Mouse (Mus musculus) kidney, embryonic 16.5 days (tissue): ENCODE measurements around the gene Psen2. TPM values are rescaled to one million over a fixed set of nuclear protein-coding genes. Genes with fewer than 3 reads are reported as not detected.

Experiments used
- ATAC-seq: fragments of 200-750 bp; cut with Nextera tagmentation; 2 replicates; pipeline ENCODE4 v1.8.0; 2017; ENCODE audit warnings: moderate TSS enrichment; ENCODE audit not compliant: low FRiP score, low TSS enrichment
- H3K27ac ChIP-seq: fragments of 300-500 bp; sonication (generic); 2 replicates; pipeline ENCODE4 v1.5.1; 2014; ENCODE audit warnings: low read length
- H3K27me3 ChIP-seq: fragments of 300-500 bp; sonication (generic); 2 replicates; pipeline ENCODE4 v1.6.1; 2014; ENCODE audit warnings: low read length, control low read depth, mixed read lengths; ENCODE audit not compliant: insufficient read depth
- H3K36me3 ChIP-seq: fragments of 300-500 bp; sonication (generic); 2 replicates; pipeline ENCODE4 v1.6.1; 2014; ENCODE audit warnings: low read length, control low read depth, mixed read lengths; ENCODE audit not compliant: insufficient read depth
- H3K4me1 ChIP-seq: fragments of 300-500 bp; sonication (generic); 2 replicates; pipeline ENCODE4 v1.6.1; 2014; ENCODE audit warnings: low read length, control low read depth, mixed read lengths; ENCODE audit not compliant: insufficient read depth
- H3K4me2 ChIP-seq: fragments of 300-500 bp; sonication (generic); replicated peaks from 2 replicates; pipeline ENCODE4 v1.6.1; 2014; ENCODE audit warnings: low read depth, low read length
- H3K4me3 ChIP-seq: fragments of 300-500 bp; sonication (generic); 2 replicates; pipeline ENCODE4 v1.5.1; 2014; ENCODE audit warnings: mild to moderate bottlenecking, low read length
- H3K9ac ChIP-seq: fragments of 300-500 bp; sonication (generic); replicated peaks from 2 replicates; pipeline ENCODE4 v1.6.1; 2014; ENCODE audit warnings: low read length
- H3K9me3 ChIP-seq: fragments of 300-500 bp; sonication (generic); 2 replicates; pipeline ENCODE4 v1.6.1; 2016; ENCODE audit warnings: low read length, control low read depth
- WGBS: fragments of 180-500 bp; shearing (Covaris S2); extraction: QIAGEN DNeasy Blood & Tissue Kit; methylation state at CpG from one replicate; pipeline ENCODE4 v1.1.7; 2014; 5-methylcytosine and 5-hydroxymethylcytosine counted together
- polyA plus RNA-seq: library from polyadenylated mRNA; unstranded; fragments of >200 nt; fragmentation: Nextera tagmentation; extraction: Ambion mirVana; gene quantifications from 2 replicates; pipeline ENCODE4 v1.2.1, GENCODE M21; 2015

Gene Psen2
- polyA plus RNA-seq, 1 experiment from 2014 or later: 24.5 TPM

DNA sequence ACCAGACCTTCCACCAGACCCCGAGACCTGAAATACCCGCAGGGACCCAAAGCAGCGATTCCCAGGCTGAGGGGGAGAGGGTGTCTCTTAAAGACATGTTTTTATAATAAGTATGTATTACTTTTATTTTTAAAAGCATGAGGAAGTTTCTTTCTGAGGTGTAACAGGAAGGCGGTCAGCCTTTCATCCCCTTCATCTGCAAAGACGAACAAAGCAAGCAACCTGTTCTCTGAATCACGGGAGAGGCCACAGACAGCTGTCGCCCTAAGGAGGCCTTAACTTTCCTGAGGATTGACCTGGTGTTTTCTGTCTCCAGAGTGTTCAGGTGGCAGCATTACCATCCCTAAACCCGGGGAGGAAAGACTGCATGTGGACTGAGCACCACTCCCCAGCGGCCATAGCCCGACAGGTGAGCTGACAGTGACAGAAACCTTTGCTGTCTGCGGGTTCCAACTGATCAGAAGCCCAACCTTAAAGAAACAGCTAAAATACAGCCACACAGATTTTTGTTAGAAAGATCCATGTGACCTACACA is 10.5 kb downstream of the Psen2 start:
- Histone ChIP-seq H3K4me1 (peaks cover 28% of the 10 kb centered on the region), H3K9me3 (no peaks in the 10 kb centered on the region), H3K9ac (no peak overlapping the region), H3K4me3 (no peak overlapping the region), H3K27ac (no peak overlapping the region), H3K36me3 (no peaks in the 10 kb centered on the region; the same call in 1 of the 2 replicates), H3K27me3 (no peaks in the 10 kb centered on the region), H3K4me2 (no peak overlapping the region)
- 86% methylated on average over 11 of the region's 11 CpGs for WGBS
- no peak for ATAC-seq

DNA sequence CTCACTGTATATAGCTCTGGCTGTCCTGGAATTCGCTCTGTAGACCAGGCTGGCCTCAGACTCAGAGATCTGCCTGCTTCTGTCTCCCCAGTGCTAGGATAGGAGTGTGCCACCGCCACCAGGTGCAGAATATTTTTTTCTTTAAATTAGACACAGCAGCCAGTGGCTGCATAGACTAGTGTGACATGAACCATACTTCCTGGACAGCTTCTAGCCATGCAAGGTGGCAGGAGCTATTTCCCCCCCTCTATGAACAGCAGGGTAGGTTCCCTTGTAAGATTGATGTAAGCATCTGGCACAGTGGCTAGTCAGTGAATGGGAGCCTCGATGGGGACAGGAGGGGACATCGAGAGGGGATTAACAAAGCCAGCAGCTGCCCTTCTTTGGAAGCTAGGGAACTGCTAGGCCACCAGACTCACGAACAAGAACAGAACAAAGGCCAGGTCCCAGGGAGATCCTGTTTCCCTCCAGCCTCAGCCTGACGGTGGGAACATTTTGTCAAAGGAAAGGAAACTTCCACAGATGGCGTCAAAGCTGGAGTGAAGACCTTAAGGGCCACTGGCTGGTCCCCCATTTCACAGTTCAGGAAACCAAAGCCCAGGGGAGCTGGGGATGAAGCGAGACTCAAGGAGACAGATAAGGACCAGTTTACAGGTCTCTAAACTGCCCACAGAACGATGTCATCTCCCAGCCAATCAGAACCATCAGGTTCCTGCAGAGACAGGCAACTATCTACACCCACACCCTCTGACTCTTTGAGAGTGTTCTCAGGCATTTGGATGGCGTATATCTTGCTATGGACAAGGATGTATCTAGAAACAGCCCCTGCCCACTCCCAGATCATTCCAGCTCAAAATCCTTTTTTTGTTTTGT is 11.8 kb downstream of the Psen2 start:
- no peaks in the 10 kb centered on the region for H3K27me3 ChIP-seq
- no peak overlapping the region for H3K4me2 ChIP-seq
- 67% methylated on average over 10 of the region's 10 CpGs for WGBS
- H3K27ac ChIP-seq: no peak overlapping the region
- H3K4me1 ChIP-seq: peaks cover 24% of the 10 kb centered on the region
- H3K9me3 ChIP-seq: no peaks in the 10 kb centered on the region
- no peaks in the 10 kb centered on the region; the same call in 1 of the 2 replicates for H3K36me3 ChIP-seq
- no peak overlapping the region for H3K4me3 ChIP-seq
- no peak overlapping the region for H3K9ac ChIP-seq
- no peak for ATAC-seq

DNA sequence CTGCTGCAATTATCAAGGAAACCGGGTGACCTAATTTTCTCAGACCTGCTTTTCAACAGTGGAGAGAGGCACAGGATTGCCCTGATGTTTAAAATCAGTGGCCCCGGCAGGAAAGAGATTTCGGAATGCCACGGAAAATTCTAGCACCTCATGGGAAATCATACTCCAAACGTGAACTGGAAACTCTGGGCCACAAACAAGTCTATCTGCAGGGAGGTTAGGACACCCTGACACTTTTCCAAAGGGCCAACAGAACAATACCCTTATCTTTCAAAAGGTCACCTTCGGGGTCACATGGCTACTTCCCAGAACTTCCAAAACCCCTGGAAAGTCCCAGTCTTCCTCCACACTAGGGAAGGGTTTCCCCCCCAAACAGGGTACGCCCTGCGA is 12.8 kb downstream of the Psen2 start:
- no peak for ATAC-seq
- no peaks in the 10 kb centered on the region for H3K27me3 ChIP-seq
- no peaks in the 10 kb centered on the region; the same call in 1 of the 2 replicates for H3K36me3 ChIP-seq
- no peaks in the 10 kb centered on the region for H3K9me3 ChIP-seq
- no peak overlapping the region for H3K4me3 ChIP-seq
- H3K27ac ChIP-seq: no peak overlapping the region
- H3K4me1 ChIP-seq: peaks cover 21% of the 10 kb centered on the region
- WGBS: 67% methylated on average over 8 of the region's 8 CpGs
- peak overlapping the region; percentile 24; the same call in 1 of the 2 replicates for H3K4me2 ChIP-seq
- H3K9ac ChIP-seq: no peak overlapping the region

DNA sequence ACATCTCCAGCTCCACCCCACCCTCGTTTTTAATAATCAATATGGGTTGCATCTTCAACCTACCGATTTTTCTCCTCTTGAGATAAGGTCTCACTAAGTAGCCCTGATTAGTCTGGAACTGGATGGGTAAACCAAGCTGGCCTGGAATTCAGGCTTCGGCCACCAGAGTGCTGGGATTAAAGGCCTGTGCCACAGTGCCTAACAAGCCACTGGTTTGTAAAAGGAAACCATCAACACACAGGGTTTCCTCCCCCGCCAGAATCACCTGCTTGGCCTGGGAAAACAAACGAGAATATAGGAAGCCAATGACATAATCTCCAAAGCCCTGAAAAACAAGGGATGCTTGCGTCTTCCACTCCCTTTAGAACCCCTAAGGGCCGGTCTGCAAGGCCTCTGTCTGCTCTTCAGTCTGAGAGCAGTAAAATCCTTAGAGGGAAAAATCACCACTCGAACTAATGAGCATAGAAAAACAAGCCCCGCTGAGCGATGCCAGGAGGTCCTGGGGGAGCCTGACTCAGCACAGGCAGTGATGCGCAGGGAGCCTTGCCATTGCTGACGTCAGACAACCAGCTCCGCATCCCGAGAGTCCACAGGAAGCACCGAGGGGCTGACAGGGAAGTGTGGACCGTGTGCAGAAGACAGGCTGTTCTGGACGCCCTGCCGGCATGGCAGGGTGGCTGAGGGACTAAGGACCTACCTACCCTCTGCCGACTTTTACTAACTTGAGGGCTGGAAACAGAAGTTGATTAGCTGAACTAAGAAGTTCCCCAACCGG is 13.4 kb downstream of the Psen2 start:
- Histone ChIP-seq H3K4me2 (peak overlapping the region; percentile 24), H3K9ac (no peak overlapping the region; the same call in 1 of the 2 replicates), H3K36me3 (no peaks in the 10 kb centered on the region; the same call in 1 of the 2 replicates), H3K9me3 (no peaks in the 10 kb centered on the region), H3K27me3 (no peaks in the 10 kb centered on the region), H3K27ac (0 out of 2 replicates have a peak overlapping the region, but pooled peaks have one; percentile 2), H3K4me3 (no peak overlapping the region), H3K4me1 (peaks cover 15% of the 10 kb centered on the region)
- WGBS: 13% methylated on average over 20 of the region's 20 CpGs
- ATAC-seq: peak; percentile 84

DNA sequence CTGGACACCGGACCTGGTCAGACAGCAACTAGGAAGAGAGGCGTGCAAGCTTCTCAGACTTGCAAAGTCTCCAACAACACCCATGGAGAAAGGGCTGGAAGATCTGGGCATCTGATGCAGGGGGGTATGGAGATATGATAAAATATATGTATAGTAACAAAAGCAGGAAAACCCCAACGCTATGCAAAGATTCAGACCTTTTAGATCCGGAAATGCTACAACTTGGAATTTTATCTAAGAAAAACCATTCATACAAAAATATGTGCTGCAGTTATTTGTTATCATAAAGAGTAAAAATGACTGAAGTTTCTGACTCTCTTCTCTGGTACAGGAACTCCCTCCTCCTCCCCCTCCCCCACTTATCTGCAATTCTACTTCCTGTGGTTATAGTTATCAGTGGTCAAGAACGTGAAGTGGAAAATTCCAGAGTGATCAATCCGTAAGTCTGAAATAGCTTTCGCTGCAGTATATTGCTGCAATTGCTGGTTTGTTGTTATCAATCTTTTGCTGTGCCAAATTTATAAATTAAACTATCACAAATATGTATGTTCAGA is 14.6 kb downstream of the Psen2 start:
- Histone ChIP-seq H3K9me3 (no peaks in the 10 kb centered on the region), H3K36me3 (no peaks in the 10 kb centered on the region; the same call in 1 of the 2 replicates), H3K9ac (no peak overlapping the region), H3K27me3 (no peaks in the 10 kb centered on the region), H3K4me2 (no peak overlapping the region), H3K27ac (no peak overlapping the region), H3K4me3 (no peak overlapping the region), H3K4me1 (peaks cover 11% of the 10 kb centered on the region)
- no peak for ATAC-seq
- 80% methylated on average over 7 of the region's 7 CpGs for whole genome bisulfite sequencing

DNA sequence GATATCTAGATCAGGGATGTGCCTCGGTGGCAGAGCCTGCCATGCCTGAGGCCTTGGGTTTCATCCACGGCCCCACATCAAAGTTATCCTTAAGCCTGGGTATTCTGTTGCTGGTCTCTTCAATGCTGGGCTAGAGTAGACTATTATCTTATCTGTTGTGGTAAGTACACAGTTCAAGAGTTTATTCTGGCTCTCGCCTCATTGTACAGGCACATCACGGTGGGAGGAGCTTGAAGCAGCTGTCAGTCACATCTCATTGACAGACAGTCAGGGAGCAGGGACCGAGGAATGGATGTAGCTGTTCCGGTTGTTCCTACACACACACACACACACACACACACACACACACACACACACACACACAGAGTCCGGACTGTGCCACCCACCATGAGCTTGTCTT is 15.3 kb downstream of the Psen2 start:
- no peaks in the 10 kb centered on the region for H3K27me3 ChIP-seq
- no peaks in the 10 kb centered on the region for H3K9me3 ChIP-seq
- no peaks in the 10 kb centered on the region; the same call in 1 of the 2 replicates for H3K36me3 ChIP-seq
- H3K4me3 ChIP-seq: no peak overlapping the region
- H3K9ac ChIP-seq: no peak overlapping the region
- no peak overlapping the region for H3K4me2 ChIP-seq
- peaks cover 10% of the 10 kb centered on the region for H3K4me1 ChIP-seq
- WGBS: 85% methylated on average over 7 of the region's 7 CpGs
- H3K27ac ChIP-seq: no peak overlapping the region
- no peak for ATAC-seq

DNA sequence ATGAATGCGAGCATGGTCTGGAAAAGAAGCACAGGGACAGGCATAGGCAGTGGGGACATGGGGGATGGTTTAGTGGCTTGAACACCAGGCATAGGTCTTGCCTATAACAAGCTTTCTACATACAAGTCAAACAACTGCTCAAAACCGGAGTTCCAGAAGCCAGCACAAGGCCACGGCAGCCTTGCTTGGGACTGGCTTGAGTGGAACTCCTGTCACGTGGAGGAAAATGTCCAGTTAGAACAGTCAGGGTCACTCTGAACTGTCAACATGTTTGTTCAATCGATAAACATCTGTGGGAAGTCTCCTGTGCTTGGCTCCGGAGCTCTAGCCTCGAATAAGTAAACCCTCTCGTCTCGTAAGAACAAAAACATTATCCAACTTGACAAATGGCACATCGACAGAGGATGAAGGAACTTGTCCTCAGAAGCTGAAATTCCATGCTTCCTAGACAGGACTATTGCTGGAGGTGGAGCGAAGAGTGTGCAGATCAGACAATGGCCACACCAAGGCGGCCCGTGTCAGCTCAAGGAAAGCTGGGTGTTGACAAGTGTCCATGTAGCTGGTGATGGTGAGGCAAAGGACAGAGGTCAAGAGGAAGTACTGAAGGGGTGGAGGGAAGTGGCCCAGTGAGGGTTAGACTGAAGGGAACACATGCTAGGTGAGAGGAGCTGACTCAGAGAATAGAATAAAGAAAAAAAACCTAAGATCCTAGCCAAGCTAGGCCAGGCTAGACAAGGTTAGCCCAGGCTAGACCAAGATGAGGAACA is 17.3 kb downstream of the Psen2 start:
- no peak for ATAC-seq
- H3K4me2 ChIP-seq: no peak overlapping the region
- H3K9ac ChIP-seq: no peak overlapping the region
- peaks cover 10% of the 10 kb centered on the region for H3K4me1 ChIP-seq
- H3K27me3 ChIP-seq: no peaks in the 10 kb centered on the region
- no peak overlapping the region for H3K27ac ChIP-seq
- H3K36me3 ChIP-seq: no peaks in the 10 kb centered on the region; the same call in 1 of the 2 replicates
- no peaks in the 10 kb centered on the region for H3K9me3 ChIP-seq
- H3K4me3 ChIP-seq: no peak overlapping the region
- 70% methylated on average over 13 of the region's 13 CpGs for WGBS

DNA sequence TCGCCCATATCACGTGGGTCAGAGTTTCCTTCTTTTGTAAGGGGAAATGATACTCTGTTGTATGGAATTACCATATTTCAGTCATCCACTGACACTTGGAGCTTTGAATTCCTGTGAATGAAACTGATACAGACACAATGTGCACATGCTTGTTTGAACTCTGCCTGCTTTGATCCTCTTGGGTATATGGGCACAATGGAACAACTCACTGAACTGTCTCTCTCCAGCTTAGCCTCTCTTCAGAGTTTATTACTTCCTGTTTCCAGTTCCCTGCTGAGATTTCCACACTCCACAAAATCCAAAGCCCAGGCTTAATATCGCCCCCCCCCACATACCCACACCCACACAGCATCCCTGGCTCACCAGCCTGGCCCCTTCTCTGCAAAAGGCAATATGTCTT is 31.5 kb downstream of the Psen2 start:
- 0 out of 2 replicates have a peak, but pooled peaks cover 3% of the 10 kb centered on the region for H3K4me1 ChIP-seq
- 38% methylated on average over 3 of the region's 3 CpGs for WGBS
- no peaks in the 10 kb centered on the region for H3K36me3 ChIP-seq

DNA sequence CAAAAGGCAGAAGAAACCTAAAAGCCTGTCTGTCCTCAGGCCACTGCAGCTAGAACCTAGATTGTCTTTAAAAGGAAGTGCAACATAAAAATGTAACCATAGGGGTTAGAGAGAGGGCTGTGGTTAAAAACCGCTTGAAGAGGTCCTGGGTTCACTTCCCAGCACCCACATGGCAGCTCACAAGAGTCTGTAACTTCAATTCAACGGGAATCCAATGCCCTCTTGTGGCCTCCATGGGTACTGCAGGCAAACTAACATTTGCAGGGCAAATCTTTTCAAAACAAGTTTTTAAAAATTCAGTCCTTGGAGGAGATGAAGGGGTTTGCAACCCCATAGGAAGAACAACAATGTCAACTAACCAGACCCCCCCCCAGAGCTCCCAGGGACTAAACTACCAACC is 32.7 kb downstream of the Psen2 start:
- Histone ChIP-seq H3K36me3 (no peaks in the 10 kb centered on the region), H3K4me1 (peaks cover 10% of the 10 kb centered on the region; the same call in 1 of the 2 replicates), H3K4me3 (no peak overlapping the region), H3K9ac (no peak overlapping the region), H3K27me3 (no peaks in the 10 kb centered on the region), H3K4me2 (no peak overlapping the region), H3K9me3 (no peaks in the 10 kb centered on the region; the same call in 1 of the 2 replicates), H3K27ac (no peak overlapping the region)
- no peak for ATAC-seq
- 35% methylated on average over 2 of the region's 2 CpGs for WGBS

More for the DNA sequence above, 31.5 kb downstream of the Psen2 start:
- ATAC-seq: no peak
- no peaks in the 10 kb centered on the region for H3K27me3 ChIP-seq
- H3K4me3 ChIP-seq: no peak overlapping the region
- no peaks in the 10 kb centered on the region; the same call in 1 of the 2 replicates for H3K9me3 ChIP-seq
- H3K9ac ChIP-seq: no peak overlapping the region
- H3K27ac ChIP-seq: no peak overlapping the region
- H3K4me2 ChIP-seq: no peak overlapping the region
